Mouse (Mus musculus): Measurements from ENCODE around the gene Tmem62. TPM values are rescaled to one million over a fixed set of nuclear protein-coding genes. Genes with fewer than 3 reads are reported as not detected.
"Not testable (repeated sequence)": the region's sequence is repeated elsewhere in the genome, so short reads cannot be mapped to it uniquely, and the experiment has no call there.

The Tmem62 gene
- polyA plus RNA-seq, 1 experiment from 2014 or later, result 4.6 TPM

- H3K27me3 ChIP-seq (ENCODE audit: control insufficient read depth, insufficient read depth, low read depth, low read length), result no peaks in the 10 kb centered on the region; the same call in 1 of the 2 replicates
- H3K36me3 ChIP-seq (ENCODE audit: control insufficient read depth, insufficient read depth, low read length), result no peaks in the 10 kb centered on the region
- H3K9ac ChIP-seq (ENCODE audit: low read length), result peak overlapping the region; percentile 93
- under 1% methylated on average over 23 of the region's 23 CpGs for WGBS
- peak; percentile 22 for ATAC-seq (ENCODE audit: low read depth)
- peak overlapping the region; percentile 63 for H3K27ac ChIP-seq (ENCODE audit: low read length)
- peaks cover 8% of the 10 kb centered on the region for H3K4me1 ChIP-seq (replicated peaks; ENCODE audit: control insufficient read depth, insufficient read depth, low read length)
- H3K4me3 ChIP-seq (ENCODE audit: low read length), result peak overlapping the region; percentile 92
- peak overlapping the region; percentile 81 for H3K4me2 ChIP-seq (ENCODE audit: low read depth, low read length)
- H3K9me3 ChIP-seq (ENCODE audit: control insufficient read depth, low read length), result no peaks in the 10 kb centered on the region
Observed at GRCm38 (mm10) chr2:120970045-120970539, 6.7 kb upstream of the Tmem62 start.

- H3K27me3 ChIP-seq (ENCODE audit: control insufficient read depth, insufficient read depth, low read depth, low read length), result no peaks in the 10 kb centered on the region; the same call in 1 of the 2 replicates
- H3K4me2 ChIP-seq (ENCODE audit: low read depth, low read length), result peak within 1 kb of the TSS; percentile 81
- H3K27ac ChIP-seq (ENCODE audit: low read length), result peak within 1 kb of the TSS; percentile 63
- under 1% methylated on average over 39 of the region's 39 CpGs for WGBS
- H3K9me3 ChIP-seq (ENCODE audit: control insufficient read depth, low read length), result no peaks in the 10 kb centered on the region
- H3K4me1 ChIP-seq (replicated peaks; ENCODE audit: control insufficient read depth, insufficient read depth, low read length), result peaks cover 8% of the 10 kb centered on the region
- peak within 1 kb of the TSS; percentile 92 for H3K4me3 ChIP-seq (ENCODE audit: low read length)
- H3K9ac ChIP-seq (ENCODE audit: low read length), result peak within 1 kb of the TSS; percentile 93
- ATAC-seq (ENCODE audit: low read depth), result peak; percentile 89
- no peaks in the 10 kb centered on the region for H3K36me3 ChIP-seq (ENCODE audit: control insufficient read depth, insufficient read depth, low read length)
Observed at GRCm38 (mm10) chr2:120970559-120971080, 6.2 kb upstream of the Tmem62 start, which contains the start of gene Ubr1. Gene Ubr1 (minus strand): TSS chr2:120970715.

GRCm38 (mm10) chr2:120971766-120972165, 5.1 kb upstream of the Tmem62 start:
- Histone ChIP-seq H3K4me1 (replicated peaks; ENCODE audit: control insufficient read depth, insufficient read depth, low read length) (peaks cover 8% of the 10 kb centered on the region), H3K27me3 (ENCODE audit: control insufficient read depth, insufficient read depth, low read depth, low read length) (no peaks in the 10 kb centered on the region; the same call in 1 of the 2 replicates), H3K4me2 (ENCODE audit: low read depth, low read length) (no peak overlapping the region), H3K36me3 (ENCODE audit: control insufficient read depth, insufficient read depth, low read length) (no peaks in the 10 kb centered on the region), H3K9me3 (ENCODE audit: control insufficient read depth, low read length) (no peaks in the 10 kb centered on the region), H3K9ac (ENCODE audit: low read length) (no peak overlapping the region), H3K4me3 (ENCODE audit: low read length) (no peak overlapping the region), H3K27ac (ENCODE audit: low read length) (no peak overlapping the region)
- 88% methylated on average over 4 of the region's 4 CpGs for WGBS
- ATAC-seq (ENCODE audit: low read depth), result no peak

GRCm38 (mm10) chr2:120972257-120972656, 4.6 kb upstream of the Tmem62 start:
- not testable (repeated sequence) for ATAC-seq (ENCODE audit: low read depth); H3K4me2 ChIP-seq (ENCODE audit: low read depth, low read length); H3K4me3 ChIP-seq (ENCODE audit: low read length); H3K36me3 ChIP-seq (ENCODE audit: control insufficient read depth, insufficient read depth, low read length); H3K27ac ChIP-seq (ENCODE audit: low read length); H3K27me3 ChIP-seq (ENCODE audit: control insufficient read depth, insufficient read depth, low read depth, low read length); H3K9me3 ChIP-seq (ENCODE audit: control insufficient read depth, low read length); H3K9ac ChIP-seq (ENCODE audit: low read length); H3K4me1 ChIP-seq (replicated peaks; ENCODE audit: control insufficient read depth, insufficient read depth, low read length)
- 92% methylated on average over 8 of the region's 8 CpGs for WGBS

GRCm38 (mm10) chr2:120972964-120973363, 3.9 kb upstream of the Tmem62 start:
- Histone ChIP-seq H3K4me1 (replicated peaks; ENCODE audit: control insufficient read depth, insufficient read depth, low read length) (peaks cover 8% of the 10 kb centered on the region), H3K9ac (ENCODE audit: low read length) (no peak overlapping the region), H3K4me3 (ENCODE audit: low read length) (no peak overlapping the region), H3K27ac (ENCODE audit: low read length) (no peak overlapping the region), H3K9me3 (ENCODE audit: control insufficient read depth, low read length) (no peaks in the 10 kb centered on the region), H3K4me2 (ENCODE audit: low read depth, low read length) (no peak overlapping the region), H3K27me3 (ENCODE audit: control insufficient read depth, insufficient read depth, low read depth, low read length) (no peaks in the 10 kb centered on the region; the same call in 1 of the 2 replicates), H3K36me3 (ENCODE audit: control insufficient read depth, insufficient read depth, low read length) (no peaks in the 10 kb centered on the region)
- ATAC-seq (ENCODE audit: low read depth), result no peak
- 16% methylated on average over 5 of the region's 5 CpGs for WGBS

DNA sequence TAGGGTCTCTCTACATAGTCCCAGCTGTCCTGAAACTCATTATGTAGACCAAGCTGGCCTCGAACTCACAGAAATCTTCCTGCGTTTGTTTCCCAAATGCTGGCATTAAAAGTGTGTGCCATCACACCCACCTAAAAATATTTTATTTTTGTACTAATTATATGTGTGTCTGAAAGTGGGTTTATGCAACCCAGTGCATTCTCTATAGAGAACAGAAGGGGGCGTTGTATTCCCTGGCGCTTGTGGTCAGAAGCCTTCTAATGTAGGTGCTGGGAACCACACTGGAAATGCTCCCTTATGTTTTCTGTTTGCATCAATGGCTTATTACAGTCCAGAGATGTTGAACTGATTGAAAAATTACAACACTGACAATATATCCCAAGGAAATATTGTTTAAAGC, 509 bp upstream of the Tmem62 start:
- 45% methylated on average over 4 of the region's 4 CpGs for WGBS
- Histone ChIP-seq H3K4me2 (ENCODE audit: low read depth, low read length) (no peak overlapping the region), H3K27ac (ENCODE audit: low read length) (no peak overlapping the region), H3K36me3 (ENCODE audit: control insufficient read depth, insufficient read depth, low read length) (no peaks in the 10 kb centered on the region), H3K4me1 (replicated peaks; ENCODE audit: control insufficient read depth, insufficient read depth, low read length) (0 out of 2 replicates have a peak, but pooled peaks cover 3% of the 10 kb centered on the region), H3K9me3 (ENCODE audit: control insufficient read depth, low read length) (no peaks in the 10 kb centered on the region), H3K9ac (ENCODE audit: low read length) (no peak overlapping the region), H3K4me3 (ENCODE audit: low read length) (no peak overlapping the region), H3K27me3 (ENCODE audit: control insufficient read depth, insufficient read depth, low read depth, low read length) (no peaks in the 10 kb centered on the region; the same call in 1 of the 2 replicates)
- ATAC-seq (ENCODE audit: low read depth), result no peak

GRCm38 (mm10) chr2:120977926-120978692, 1.3 kb downstream of the Tmem62 start:
- Histone ChIP-seq H3K27ac (ENCODE audit: low read length) (peak overlapping the region; percentile 84; the same call in 1 of the 2 replicates), H3K4me2 (ENCODE audit: low read depth, low read length) (peak overlapping the region; percentile 99), H3K36me3 (ENCODE audit: control insufficient read depth, insufficient read depth, low read length) (no peaks in the 10 kb centered on the region), H3K4me3 (ENCODE audit: low read length) (peak overlapping the region; percentile 74), H3K9me3 (ENCODE audit: control insufficient read depth, low read length) (no peaks in the 10 kb centered on the region), H3K27me3 (ENCODE audit: control insufficient read depth, insufficient read depth, low read depth, low read length) (no peaks in the 10 kb centered on the region; the same call in 1 of the 2 replicates), H3K4me1 (replicated peaks; ENCODE audit: control insufficient read depth, insufficient read depth, low read length) (no peaks in the 10 kb centered on the region), H3K9ac (ENCODE audit: low read length) (peak overlapping the region; percentile 87)
- WGBS, result 76% methylated on average over 8 of the region's 8 CpGs
- ATAC-seq (ENCODE audit: low read depth), result no peak

GRCm38 (mm10) chr2:120978693-120979037, 1.8 kb downstream of the Tmem62 start:
- WGBS, result 50% methylated on average over 2 of the region's 2 CpGs
- Histone ChIP-seq H3K4me1 (replicated peaks; ENCODE audit: control insufficient read depth, insufficient read depth, low read length) (no peaks in the 10 kb centered on the region), H3K27me3 (ENCODE audit: control insufficient read depth, insufficient read depth, low read depth, low read length) (no peaks in the 10 kb centered on the region; the same call in 1 of the 2 replicates)

GRCm38 (mm10) chr2:120979819-120980218, 3.0 kb downstream of the Tmem62 start:
- no peak overlapping the region for H3K4me3 ChIP-seq (ENCODE audit: low read length)
- H3K4me1 ChIP-seq (replicated peaks; ENCODE audit: control insufficient read depth, insufficient read depth, low read length), result no peaks in the 10 kb centered on the region
- no peaks in the 10 kb centered on the region for H3K27me3 ChIP-seq (ENCODE audit: control insufficient read depth, insufficient read depth, low read depth, low read length)
- H3K9me3 ChIP-seq (ENCODE audit: control insufficient read depth, low read length), result no peaks in the 10 kb centered on the region
- 71% methylated on average over 1 of the region's 1 CpGs for WGBS
- H3K4me2 ChIP-seq (ENCODE audit: low read depth, low read length), result no peak overlapping the region
- no peaks in the 10 kb centered on the region for H3K36me3 ChIP-seq (ENCODE audit: control insufficient read depth, insufficient read depth, low read length)
- ATAC-seq (ENCODE audit: low read depth), result no peak
- H3K27ac ChIP-seq (ENCODE audit: low read length), result no peak overlapping the region
- H3K9ac ChIP-seq (ENCODE audit: low read length), result no peak overlapping the region

More at GRCm38 (mm10) chr2:120978693-120979037, 1.8 kb downstream of the Tmem62 start:
- H3K27ac ChIP-seq (ENCODE audit: low read length), result no peak overlapping the region
- no peaks in the 10 kb centered on the region for H3K9me3 ChIP-seq (ENCODE audit: control insufficient read depth, low read length)
- ATAC-seq (ENCODE audit: low read depth), result no peak
- H3K9ac ChIP-seq (ENCODE audit: low read length), result no peak overlapping the region
- H3K36me3 ChIP-seq (ENCODE audit: control insufficient read depth, insufficient read depth, low read length), result no peaks in the 10 kb centered on the region
- H3K4me3 ChIP-seq (ENCODE audit: low read length), result no peak overlapping the region
- H3K4me2 ChIP-seq (ENCODE audit: low read depth, low read length), result no peak overlapping the region
